Mouse (Mus musculus): ENCODE data around the gene Camta1.

Camta1 gene

GRCm38 (mm10) chr4:151138586-151138985 is 723.1 kb downstream of the Camta1 start:
- in situ Hi-C loops (cut with MboI; ENCODE audit: low sequenced_read_pairs), result no loop called here

- in situ Hi-C loops (cut with MboI; ENCODE audit: low sequenced_read_pairs), result no loop called here
Measured at GRCm38 (mm10) chr4:151138135-151138534, 723.5 kb downstream of the Camta1 start.

GRCm38 (mm10) chr4:151137701-151138100 is 724.0 kb downstream of the Camta1 start:
- in situ Hi-C loops (cut with MboI; ENCODE audit: low sequenced_read_pairs), result no loop called here

DNA sequence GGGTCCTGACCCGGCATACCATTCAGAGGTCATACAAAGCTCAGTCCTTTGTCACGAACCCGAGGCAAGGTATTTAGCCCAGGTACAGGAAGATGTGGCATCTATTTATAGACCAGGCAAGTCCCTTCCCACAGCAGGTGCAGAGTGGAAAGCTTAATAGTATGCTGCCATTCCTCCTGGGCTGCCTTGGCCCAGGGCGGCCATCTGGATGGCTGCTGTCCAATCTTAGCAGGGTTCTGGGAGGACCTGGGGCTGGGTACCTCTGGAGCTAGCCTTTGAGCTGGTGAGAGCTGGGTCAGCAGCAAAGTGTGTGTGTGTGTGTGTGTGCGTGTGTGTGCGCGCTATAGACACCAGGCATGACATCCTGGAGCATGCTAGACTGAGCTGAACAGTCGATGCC is 726.2 kb downstream of the Camta1 start:
- in situ Hi-C loops (cut with MboI; ENCODE audit: low sequenced_read_pairs), result no loop called here

- in situ Hi-C loops (cut with MboI; ENCODE audit: low sequenced_read_pairs), result no loop called here
Measured at GRCm38 (mm10) chr4:151133760-151134159, 727.9 kb downstream of the Camta1 start.

GRCm38 (mm10) chr4:151132493-151132892 is 729.2 kb downstream of the Camta1 start:
- in situ Hi-C loops (cut with MboI; ENCODE audit: low sequenced_read_pairs), result no loop called here

DNA sequence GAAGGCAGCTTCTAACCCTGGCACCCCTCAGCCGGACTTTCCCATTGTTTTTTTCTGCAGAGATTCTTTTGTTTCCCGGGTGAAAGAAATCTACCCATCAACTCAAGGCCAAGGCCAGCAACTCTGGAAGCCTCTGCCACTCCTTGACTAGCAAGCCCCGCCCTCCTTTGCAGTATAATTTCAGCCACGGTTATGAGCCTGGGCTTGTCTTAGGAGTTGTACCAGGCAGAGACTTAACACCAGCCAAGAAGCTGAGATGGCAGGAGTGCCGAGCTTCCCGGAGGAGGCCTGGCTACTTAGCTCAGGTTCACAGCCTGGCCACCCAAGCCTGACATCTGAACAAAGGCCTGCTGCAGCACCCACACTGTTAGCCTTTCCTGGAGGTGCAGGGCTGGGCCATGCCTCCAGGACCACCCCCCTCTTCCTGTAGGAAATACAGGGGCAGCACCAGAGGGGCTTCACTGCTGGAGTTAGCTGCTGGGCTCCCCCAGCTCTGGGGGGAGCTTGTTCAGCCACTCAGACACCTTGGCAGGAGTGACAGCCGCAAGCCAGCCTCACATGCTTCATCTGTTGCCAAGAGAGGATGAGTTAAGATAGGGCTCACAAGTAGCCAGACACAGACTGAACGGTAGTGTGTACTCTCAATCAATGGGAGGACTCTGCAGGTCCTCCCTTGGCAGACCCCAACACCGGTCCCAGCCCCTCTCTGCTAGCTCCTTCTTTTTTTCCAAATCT is 730.8 kb downstream of the Camta1 start:
- in situ Hi-C loops (cut with MboI; ENCODE audit: low sequenced_read_pairs), result no loop called here

- in situ Hi-C loops (cut with MboI; ENCODE audit: low sequenced_read_pairs), result no loop called here
Measured at GRCm38 (mm10) chr4:151129725-151130557, 731.7 kb downstream of the Camta1 start.

GRCm38 (mm10) chr4:151128641-151129541 is 732.8 kb downstream of the Camta1 start:
- in situ Hi-C loops (cut with MboI; ENCODE audit: low sequenced_read_pairs), result no loop called here

DNA sequence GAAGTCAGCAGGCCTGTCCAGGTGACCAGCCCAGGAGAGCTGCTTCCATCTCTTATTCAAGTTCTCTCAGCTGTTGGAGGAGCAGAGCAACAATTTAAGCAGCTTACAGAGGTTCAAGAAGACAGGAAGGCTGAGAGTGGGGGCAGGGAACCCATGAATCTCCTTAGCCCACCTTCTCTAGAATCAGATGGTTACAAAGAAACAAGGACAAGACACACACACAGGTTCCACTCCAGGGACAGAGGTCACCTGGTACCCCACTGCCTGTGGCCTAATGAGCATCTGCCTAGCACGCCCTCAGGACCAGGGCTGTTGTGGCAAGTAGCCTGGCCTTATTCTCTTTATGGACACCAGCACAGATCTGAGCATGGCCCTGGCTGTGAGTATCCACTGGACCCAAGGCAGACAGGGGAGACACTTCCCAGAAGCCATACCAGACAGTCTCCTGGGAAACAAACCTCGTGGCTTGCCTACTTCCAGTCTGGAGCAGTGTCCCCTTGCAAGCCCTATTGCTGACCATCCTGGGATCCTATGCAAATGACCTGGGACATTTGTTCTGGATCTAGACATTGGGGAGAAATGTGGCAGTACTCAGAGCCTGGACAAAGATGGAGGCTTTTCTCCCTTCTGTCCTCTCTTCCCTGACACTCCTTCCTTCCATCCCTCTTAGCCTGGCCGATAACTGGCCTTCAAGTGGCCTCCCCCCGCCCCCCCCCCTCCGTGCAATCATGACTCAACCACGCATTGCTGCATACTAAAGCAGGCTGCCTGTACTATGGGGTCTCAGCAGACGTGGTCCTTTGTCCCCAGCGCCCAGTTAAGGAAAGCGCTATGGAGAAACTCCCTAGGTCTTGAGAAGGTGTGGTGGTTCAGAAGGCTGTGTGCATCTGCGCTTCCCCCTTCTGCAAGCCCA is 733.8 kb downstream of the Camta1 start:
- in situ Hi-C loops (cut with MboI; ENCODE audit: low sequenced_read_pairs), result no loop called here

DNA sequence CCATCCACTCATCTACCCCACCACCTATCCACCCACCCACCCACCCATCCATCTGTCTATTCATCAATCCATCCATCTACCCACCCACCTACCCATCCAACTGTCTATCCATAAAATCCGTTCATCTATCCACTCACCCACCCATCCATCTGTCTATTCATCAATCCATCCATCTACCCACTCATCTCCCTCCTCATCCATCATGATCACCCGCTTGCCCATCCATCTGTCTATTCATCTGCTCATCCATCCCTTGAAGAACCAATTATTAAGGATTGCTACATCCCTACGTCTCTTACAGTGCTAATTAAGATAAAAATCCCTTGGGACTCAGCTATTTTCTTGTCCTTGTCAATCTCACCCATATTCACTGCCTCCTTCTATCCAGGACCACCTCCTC is 742.8 kb downstream of the Camta1 start:
- in situ Hi-C loops (cut with MboI; ENCODE audit: low sequenced_read_pairs), result no loop called here

DNA sequence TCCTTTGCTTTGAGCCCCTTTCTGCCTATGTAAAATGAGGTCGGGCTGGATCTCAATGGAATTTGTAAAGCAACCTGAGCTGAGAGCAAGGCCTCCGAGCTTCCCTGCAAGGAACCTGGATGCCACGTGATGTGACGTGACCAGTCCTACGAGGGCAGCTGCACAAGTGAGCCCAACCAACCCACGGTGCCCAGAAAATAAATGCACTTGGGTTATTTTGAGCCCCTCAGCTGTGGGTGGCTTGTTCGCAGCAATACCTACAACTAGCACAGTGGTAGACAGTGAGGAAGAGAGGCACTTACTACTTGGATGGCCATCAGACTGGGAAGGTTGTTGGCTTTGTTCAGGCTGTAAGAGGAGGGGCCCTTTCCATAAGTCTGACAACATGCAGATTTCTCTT is 747.1 kb downstream of the Camta1 start:
- in situ Hi-C loops (cut with MboI; ENCODE audit: low sequenced_read_pairs), result no loop called here

DNA sequence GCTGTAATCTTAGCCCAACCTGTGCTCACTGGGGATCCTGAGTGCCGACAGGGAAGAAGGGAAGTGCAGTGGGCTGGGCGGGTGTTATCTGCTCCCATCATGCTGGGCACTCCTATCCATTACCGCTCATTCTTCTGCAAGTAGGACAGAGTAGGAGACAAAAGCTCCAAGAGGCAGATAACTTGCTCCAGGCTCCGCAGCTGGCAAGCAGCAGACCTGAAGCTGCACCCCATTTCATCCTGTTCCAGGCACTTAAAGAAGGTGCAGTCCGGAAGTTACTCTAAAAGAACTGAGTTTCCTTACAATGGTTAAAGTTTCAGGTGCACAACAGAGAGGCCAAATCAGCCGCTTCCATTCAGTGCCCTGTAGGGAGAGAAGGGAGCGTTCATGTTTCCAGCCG is 750.5 kb downstream of the Camta1 start:
- in situ Hi-C loops (cut with MboI; ENCODE audit: low sequenced_read_pairs), result no loop called here

DNA sequence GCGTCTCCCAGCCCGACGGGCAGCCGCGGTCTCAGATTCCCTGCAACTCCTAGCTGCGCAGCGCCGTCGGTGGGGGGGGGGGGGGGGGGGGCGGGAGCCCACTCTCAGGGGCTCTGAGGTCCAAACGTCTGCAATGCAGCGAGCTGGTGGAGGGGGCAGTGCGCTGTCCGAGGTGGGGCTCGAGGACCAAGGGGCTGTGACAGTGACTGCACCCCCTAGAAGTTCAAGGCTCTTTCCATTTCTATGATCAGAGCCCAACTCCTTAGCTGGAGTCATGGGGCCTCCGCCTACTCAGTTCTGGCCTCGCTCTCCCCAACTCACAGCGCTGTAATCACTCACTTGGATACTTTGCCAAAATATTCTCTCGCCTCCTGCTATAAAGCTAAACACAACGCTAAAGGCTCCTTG is 752.8 kb downstream of the Camta1 start:
- in situ Hi-C loops (cut with MboI; ENCODE audit: low sequenced_read_pairs), result no loop called here

DNA sequence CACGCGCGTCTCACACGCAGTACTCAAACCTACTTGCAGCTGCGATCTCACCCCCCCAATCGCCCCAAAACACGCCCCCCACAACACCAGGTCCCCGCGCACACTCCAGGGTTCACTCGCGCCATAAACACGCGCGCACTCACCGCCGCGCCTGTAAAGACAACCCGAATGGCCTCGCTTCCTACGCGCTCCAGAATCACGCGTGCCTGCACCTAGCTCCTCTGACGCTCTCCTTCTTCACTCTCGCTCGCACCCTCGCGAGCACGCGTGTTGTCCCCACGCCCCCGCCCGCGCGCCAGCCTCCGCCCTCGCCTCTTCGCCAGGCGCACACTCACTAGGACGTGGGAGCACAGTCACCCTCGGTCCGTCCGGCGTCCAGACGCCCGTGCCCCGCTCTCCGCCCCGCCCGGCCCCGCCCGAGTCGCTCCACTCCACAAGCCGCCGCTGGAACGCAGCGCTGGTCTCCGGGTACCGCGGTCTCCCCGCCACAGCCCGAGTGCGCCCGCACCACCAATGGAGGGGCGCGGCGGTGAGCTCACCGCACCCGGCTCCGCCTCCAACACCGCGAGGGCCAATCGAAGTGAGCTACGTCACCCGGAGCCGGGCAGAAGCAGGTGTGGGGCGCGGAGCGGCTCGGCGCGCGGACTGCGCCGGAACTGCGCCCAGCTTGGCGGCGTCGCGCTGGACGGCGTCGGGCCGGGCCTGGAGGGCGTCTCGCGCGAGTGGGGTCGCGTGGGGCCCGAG is 753.5 kb downstream of the Camta1 start:
- in situ Hi-C loops (cut with MboI; ENCODE audit: low sequenced_read_pairs), result no loop called here

DNA sequence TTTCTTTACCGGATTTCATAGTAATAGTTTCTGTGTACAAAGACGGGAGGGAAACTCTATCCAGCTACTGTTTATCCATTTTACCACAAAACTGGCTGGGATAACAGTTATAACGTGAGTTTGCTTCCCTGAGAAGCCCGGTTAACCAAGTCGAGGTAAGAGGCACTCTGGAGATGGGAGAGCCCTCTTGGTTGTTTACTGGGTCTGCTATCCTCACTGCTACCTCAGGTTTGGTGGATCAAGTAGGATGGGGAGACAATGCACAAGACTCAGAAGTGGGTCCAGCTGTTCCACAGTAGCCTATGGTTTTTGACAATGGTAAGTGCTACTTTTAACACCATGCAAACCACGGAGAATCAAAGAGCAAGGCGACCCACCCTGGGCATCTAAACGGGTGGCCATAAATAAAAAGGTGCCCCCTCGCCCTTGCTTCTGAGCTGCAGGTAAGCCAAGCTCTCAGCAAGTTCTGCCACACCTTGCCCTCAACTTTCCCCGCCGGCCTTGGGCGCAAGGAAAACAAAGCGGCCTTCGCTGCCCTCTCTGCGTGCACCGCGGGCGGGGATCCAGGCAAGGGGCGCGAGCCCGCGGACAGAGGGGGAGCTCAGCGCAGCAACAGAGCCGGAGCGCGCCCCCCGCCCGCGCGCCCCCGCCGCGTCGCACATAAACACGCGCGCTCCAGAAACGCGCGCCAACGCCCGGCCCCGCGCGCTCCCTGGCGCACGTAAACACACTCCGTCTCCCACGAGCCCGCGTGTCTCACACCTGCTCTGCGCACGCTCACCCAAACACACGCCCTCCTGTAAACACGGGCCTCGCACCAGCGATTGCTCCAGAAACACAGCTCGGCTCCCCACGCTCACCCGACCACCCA is 754.3 kb downstream of the Camta1 start:
- in situ Hi-C loops (cut with MboI; ENCODE audit: low sequenced_read_pairs), result no loop called here

GRCm38 (mm10) chr4:151106468-151106867 is 755.2 kb downstream of the Camta1 start:
- in situ Hi-C loops (cut with MboI; ENCODE audit: low sequenced_read_pairs), result no loop called here

GRCm38 (mm10) chr4:151105886-151106285 is 755.8 kb downstream of the Camta1 start:
- in situ Hi-C loops (cut with MboI; ENCODE audit: low sequenced_read_pairs), result no loop called here

- in situ Hi-C loops (cut with MboI; ENCODE audit: low sequenced_read_pairs), result no loop called here
Measured at GRCm38 (mm10) chr4:151104147-151104546, 757.5 kb downstream of the Camta1 start.
